Mouse (Mus musculus) forebrain, embryonic 11.5 days (tissue): Measurements from ENCODE around the gene Tmub1. TPM values are rescaled to one million over a fixed set of nuclear protein-coding genes. Genes with fewer than 3 reads are reported as not detected.
"Not testable (repeated sequence)": the region's sequence is repeated elsewhere in the genome, so short reads cannot be mapped to it uniquely, and the experiment has no call there.

ENCODE experiments used
- ATAC-seq: fragments of 200-750 bp; cut with Nextera tagmentation; replicated peaks from 2 replicates; pipeline ENCODE4 v1.8.0; 2017; ENCODE audit warnings: moderate TSS enrichment; ENCODE audit not compliant: low FRiP score
- DNase-seq: peaks from one replicate; pipeline ENCODE4 v3.0.0-alpha.2; 2017; ENCODE audit warnings: low spot score
- H3K27ac ChIP-seq: fragments of 300-500 bp; sonication (generic); 2 replicates; pipeline ENCODE4 v1.5.1; 2014; ENCODE audit warnings: low read depth, low read length
- H3K27me3 ChIP-seq: fragments of 300-500 bp; sonication (generic); 2 replicates; pipeline ENCODE4 v1.6.1; 2014; ENCODE audit warnings: mild to moderate bottlenecking, low read length, mixed read lengths; ENCODE audit not compliant: control insufficient read depth, insufficient read depth
- H3K36me3 ChIP-seq: fragments of 300-500 bp; sonication (generic); 2 replicates; pipeline ENCODE4 v1.6.1; 2014; ENCODE audit warnings: mild to moderate bottlenecking, low read length, moderate library complexity, mixed read lengths; ENCODE audit not compliant: control insufficient read depth, insufficient read depth
- H3K4me1 ChIP-seq: fragments of 300-500 bp; sonication (generic); replicated peaks from 2 replicates; pipeline ENCODE4 v1.6.1; 2014; ENCODE audit warnings: low read length, mixed read lengths; ENCODE audit not compliant: control insufficient read depth, insufficient read depth
- H3K4me2 ChIP-seq: fragments of 300-500 bp; sonication (generic); 2 replicates; pipeline ENCODE4 v1.6.1; 2014; ENCODE audit warnings: low read depth, mild to moderate bottlenecking, low read length, moderate library complexity, mixed read lengths; ENCODE audit not compliant: severe bottlenecking
- H3K4me3 ChIP-seq: fragments of 300-500 bp; sonication (generic); 2 replicates; pipeline ENCODE4 v1.5.1; 2014; ENCODE audit warnings: low read depth, low read length
- H3K9ac ChIP-seq: fragments of 300-500 bp; sonication (generic); 2 replicates; pipeline ENCODE4 v1.6.1; 2014; ENCODE audit warnings: low read length
- H3K9me3 ChIP-seq: fragments of 300-500 bp; sonication (generic); 2 replicates; pipeline ENCODE4 v1.6.1; 2016; ENCODE audit warnings: low read length, mixed read lengths; ENCODE audit not compliant: control insufficient read depth
- WGBS: fragments of 180-500 bp; shearing (Covaris S2); extraction: QIAGEN DNeasy Blood & Tissue Kit; methylation state at CpG from one replicate; pipeline ENCODE4 v1.1.7; 2014; 5-methylcytosine and 5-hydroxymethylcytosine counted together
- polyA plus RNA-seq: library from polyadenylated mRNA; unstranded; fragments of >200 nt; fragmentation: Nextera tagmentation; extraction: Ambion mirVana; gene quantifications from 2 replicates; pipeline ENCODE4 v1.2.1, GENCODE M21; 2014

Gene Tmub1
- polyA plus RNA-seq, 1 experiment from 2014 or later = 30.2 TPM

DNA sequence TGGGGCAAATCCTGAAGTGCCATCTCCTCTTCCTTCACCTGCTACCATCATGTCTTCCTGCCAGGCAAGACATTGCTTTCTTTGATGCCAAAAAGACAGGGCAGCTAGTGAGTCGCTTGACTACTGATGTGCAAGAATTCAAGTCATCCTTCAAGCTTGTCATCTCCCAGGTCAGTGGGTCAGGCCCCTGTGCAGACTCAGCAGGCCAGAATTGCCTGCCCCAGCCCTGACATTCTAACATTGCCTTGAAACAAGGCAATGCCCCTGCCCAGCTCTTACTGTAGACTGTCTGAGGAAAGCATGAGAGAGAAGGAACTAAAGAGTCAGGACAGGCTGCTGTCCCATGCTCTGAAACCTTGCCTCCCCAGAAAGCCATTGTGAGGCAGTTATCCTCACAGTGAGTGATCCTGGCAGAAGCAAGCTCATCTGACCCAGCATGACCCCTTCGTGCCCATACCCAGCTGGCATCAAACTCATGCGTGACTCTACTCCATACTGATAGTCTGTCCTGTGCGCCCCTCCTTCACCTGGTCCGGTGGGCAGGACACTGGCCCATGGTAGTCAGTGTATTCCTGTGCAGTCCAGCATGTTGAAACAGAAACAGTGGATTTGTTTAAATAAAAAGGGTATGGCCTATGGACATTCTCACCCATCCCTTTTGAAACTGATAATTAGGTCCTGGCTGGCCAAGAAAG lies 46.6 kb downstream of the Tmub1 start:
- Histone ChIP-seq H3K4me2 (no peak overlapping the region), H3K9ac (no peak overlapping the region), H3K27me3 (no peaks in the 10 kb centered on the region), H3K27ac (no peak overlapping the region), H3K4me3 (no peak overlapping the region), H3K36me3 (no peaks in the 10 kb centered on the region; the same call in 1 of the 2 replicates), H3K4me1 (no peaks in the 10 kb centered on the region), H3K9me3 (no peaks in the 10 kb centered on the region)
- DNase-seq (no peak), ATAC-seq (no peak)
- 94% methylated on average over 5 of the region's 5 CpGs for WGBS

DNA sequence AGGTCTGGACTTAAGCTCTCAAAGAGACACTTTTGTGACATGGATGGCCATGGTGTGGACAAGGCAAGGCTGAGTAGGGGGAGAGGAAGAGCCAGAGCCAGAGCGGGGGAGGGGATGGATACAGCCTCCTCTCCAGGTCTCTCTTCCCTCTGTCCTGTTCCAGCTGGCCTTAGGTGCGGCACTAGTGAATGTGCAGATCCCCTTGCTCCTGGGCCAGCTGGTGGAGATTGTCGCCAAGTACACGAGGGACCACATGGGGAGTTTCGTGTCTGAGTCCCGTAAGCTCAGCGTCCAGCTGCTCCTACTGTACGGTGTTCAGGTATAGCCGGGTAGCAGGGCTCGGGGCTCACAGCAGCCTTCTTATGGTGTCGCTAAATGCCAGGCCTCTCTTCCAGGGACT lies 47.3 kb downstream of the Tmub1 start:
- Histone ChIP-seq H3K4me3 (no peak overlapping the region), H3K9me3 (no peaks in the 10 kb centered on the region)

DNA sequence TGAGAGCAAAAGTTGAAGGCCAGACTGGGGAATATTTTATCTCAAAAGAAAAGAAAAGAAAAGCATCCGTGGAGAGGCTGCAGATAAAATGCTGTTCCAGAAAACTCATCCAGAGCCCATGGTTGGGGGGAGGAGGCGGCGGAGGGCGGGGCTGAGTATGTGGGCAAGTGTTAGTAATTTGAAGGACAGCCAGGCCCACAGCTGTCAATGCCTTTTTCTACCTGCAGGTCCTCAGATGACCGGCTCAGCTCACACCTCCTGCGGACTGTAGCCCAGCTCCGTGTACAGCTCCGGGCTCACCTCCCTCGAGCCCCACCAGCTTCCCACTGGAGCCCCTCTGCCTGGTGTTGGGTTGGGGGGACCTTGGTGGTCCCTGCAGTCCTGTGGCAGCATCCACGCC lies 48.0 kb downstream of the Tmub1 start:
- DNase-seq (no peak), ATAC-seq (no peak)
- no peak overlapping the region for H3K4me3 ChIP-seq
- H3K27ac ChIP-seq = no peak overlapping the region
- no peaks in the 10 kb centered on the region; the same call in 1 of the 2 replicates for H3K36me3 ChIP-seq
- no peak overlapping the region for H3K4me2 ChIP-seq
- H3K27me3 ChIP-seq = no peaks in the 10 kb centered on the region
- WGBS = 91% methylated on average over 10 of the region's 10 CpGs
- H3K9me3 ChIP-seq = no peaks in the 10 kb centered on the region
- H3K4me1 ChIP-seq = no peaks in the 10 kb centered on the region
- H3K9ac ChIP-seq = no peak overlapping the region

More for the DNA sequence above, 47.3 kb downstream of the Tmub1 start:
- no peak overlapping the region for H3K27ac ChIP-seq
- no peak overlapping the region for H3K9ac ChIP-seq
- H3K36me3 ChIP-seq = no peaks in the 10 kb centered on the region; the same call in 1 of the 2 replicates
- WGBS = 85% methylated on average over 11 of the region's 11 CpGs
- no peaks in the 10 kb centered on the region for H3K27me3 ChIP-seq
- ATAC-seq (no peak), DNase-seq (no peak)
- no peak overlapping the region for H3K4me2 ChIP-seq
- H3K4me1 ChIP-seq = no peaks in the 10 kb centered on the region

DNA sequence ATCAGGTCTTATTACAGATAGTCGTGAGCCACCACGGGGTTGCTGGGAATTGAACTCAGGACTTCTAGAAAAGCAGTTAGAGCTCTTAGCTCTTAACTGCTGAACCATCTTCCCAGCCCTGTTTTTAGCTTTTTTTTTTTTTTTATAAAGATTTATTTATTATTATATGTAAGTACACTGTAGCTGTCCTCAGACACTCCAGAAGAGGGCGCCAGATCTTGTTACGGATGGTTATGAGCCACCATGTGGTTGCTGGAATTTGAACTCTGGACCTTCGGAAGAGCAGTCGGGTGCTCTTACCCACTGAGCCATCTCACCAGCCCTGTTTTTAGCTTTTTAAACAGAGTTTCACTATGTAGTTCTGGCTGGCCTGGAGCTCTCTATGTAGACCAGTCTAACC lies 51.4 kb downstream of the Tmub1 start:
- not testable (repeated sequence) for DNase-seq, H3K4me3 ChIP-seq, H3K9me3 ChIP-seq, H3K36me3 ChIP-seq, H3K27ac ChIP-seq, H3K4me2 ChIP-seq, H3K4me1 ChIP-seq, ATAC-seq, H3K9ac ChIP-seq, H3K27me3 ChIP-seq
- 90% methylated on average over 6 of the region's 6 CpGs for WGBS

Other genes with a start within 250 kb of the Tmub1 start
- 9.1 and 10.9 TPM in 2 replicates for gene Kcnh2, start 96.2 kb downstream of the Tmub1 start, polyA plus RNA-seq
- 6.6 and 7.4 TPM in 2 replicates for gene Nos3, start 83.0 kb downstream of the Tmub1 start, polyA plus RNA-seq
- gene Atg9b, start 55.7 kb downstream of the Tmub1 start, polyA plus RNA-seq = 0.21 and 0.44 TPM in 2 replicates
- gene Abcb8, start 54.2 kb downstream of the Tmub1 start, polyA plus RNA-seq = 45.5 and 57.8 TPM in 2 replicates
- not detected in 2 replicates for gene Asic3, start 34.5 kb downstream of the Tmub1 start, polyA plus RNA-seq
- gene Cdk5, start 24.3 kb downstream of the Tmub1 start, polyA plus RNA-seq = 47.5 and 53.9 TPM in 2 replicates
- 28.4 and 28.7 TPM in 2 replicates for gene Slc4a2, start 24.0 kb downstream of the Tmub1 start, polyA plus RNA-seq
- gene Fastk, start 2.6 kb downstream of the Tmub1 start, polyA plus RNA-seq = 104 and 116 TPM in 2 replicates
- gene Agap3, start 4.3 kb upstream of the Tmub1 start, polyA plus RNA-seq = 52.7 and 67.0 TPM in 2 replicates
- 0.64 and 0.79 TPM in 2 replicates for gene Gbx1, start 79.3 kb upstream of the Tmub1 start, polyA plus RNA-seq
- gene Asb10, start 93.1 kb upstream of the Tmub1 start, polyA plus RNA-seq = 0.11 TPM in 1 of 2 replicates, not detected in the other
- 0.20 TPM in 1 of 2 replicates, not detected in the other for gene 4931409K22Rik, start 109.0 kb upstream of the Tmub1 start, polyA plus RNA-seq
- 153 and 165 TPM in 2 replicates for gene Abcf2, start 129.6 kb upstream of the Tmub1 start, polyA plus RNA-seq
- 11.4 and 11.5 TPM in 2 replicates for gene Chpf2, start 138.9 kb upstream of the Tmub1 start, polyA plus RNA-seq
- gene Smarcd3, start 176.6 kb upstream of the Tmub1 start, polyA plus RNA-seq = 76.0 and 93.8 TPM in 2 replicates
- gene Nub1, start 237.7 kb upstream of the Tmub1 start, polyA plus RNA-seq = 33.9 and 34.0 TPM in 2 replicates